Mouse (Mus musculus) lung, postnatal 14 days (tissue): ENCODE measurements at regions not wholly inside any gene's neighbourhood (a gene's known extent, or its start where the extent isn't known, plus 50 kb on each side); places are given as distances from the start of the nearest gene placed in this dataset.

ENCODE experiments used
- DNase-seq: peaks from one replicate; pipeline ENCODE4 v3.0.0; 2021

GRCm38 (mm10) chr10:37266909-37267308 is 128.2 kb upstream of the Marcks start:
- DNase-seq: no peak

GRCm38 (mm10) chr10:37260791-37261488 is 122.2 kb upstream of the Marcks start:
- DNase-seq: peak; percentile 25

- no peak for DNase-seq
These were observed 120.5 kb upstream of the Marcks start for GRCm38 (mm10) chr10:37259186-37259585.

DNA sequence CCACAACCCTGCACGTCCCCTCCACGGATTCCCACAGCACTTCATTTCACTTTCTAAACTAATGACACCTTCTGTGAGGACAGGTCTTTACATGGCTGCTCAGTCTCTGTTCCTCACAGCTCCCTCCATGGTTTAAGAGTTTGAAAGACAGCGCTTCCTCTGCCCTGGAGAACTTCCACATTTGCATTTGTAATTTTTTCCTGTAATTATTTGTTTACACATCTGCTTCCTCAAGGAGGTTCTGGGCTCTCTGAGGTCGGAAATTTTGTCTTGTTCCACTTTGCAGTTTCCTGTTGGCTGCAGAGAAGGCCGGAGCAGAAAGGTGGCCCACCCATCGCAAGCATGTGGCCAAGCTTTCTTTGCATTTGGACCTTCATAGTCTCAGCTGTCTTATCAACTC is 118.8 kb upstream of the Marcks start:
- DNase-seq: no peak

DNA sequence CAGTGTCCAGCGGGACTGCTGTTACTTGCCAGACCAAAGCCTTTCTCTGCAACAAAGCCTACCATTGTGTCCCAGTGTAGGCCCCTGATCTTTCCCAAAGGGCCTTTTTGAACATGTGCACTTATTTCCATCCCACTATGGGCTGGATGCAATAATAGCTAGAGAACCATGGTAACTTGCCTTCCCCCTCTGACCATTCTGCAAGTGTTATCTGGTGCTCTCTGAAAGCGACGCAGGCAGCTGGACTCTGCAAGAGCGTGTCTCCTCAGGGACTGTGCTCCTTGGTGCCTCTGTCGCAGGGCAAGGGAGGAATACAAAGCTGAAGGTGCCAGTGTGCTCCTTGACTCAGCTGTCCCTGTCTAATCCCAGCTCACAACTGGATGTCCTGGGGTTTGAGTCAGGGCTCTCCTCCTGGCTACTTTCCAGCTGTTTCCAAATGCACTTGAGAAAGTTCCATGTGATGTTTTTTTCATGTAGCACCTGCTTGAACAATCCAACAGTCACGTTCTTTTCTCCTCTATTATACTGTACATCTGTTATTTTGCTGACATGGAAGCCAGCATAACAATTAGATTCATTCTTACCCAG is 112.3 kb upstream of the Marcks start:
- DNase-seq: no peak

DNA sequence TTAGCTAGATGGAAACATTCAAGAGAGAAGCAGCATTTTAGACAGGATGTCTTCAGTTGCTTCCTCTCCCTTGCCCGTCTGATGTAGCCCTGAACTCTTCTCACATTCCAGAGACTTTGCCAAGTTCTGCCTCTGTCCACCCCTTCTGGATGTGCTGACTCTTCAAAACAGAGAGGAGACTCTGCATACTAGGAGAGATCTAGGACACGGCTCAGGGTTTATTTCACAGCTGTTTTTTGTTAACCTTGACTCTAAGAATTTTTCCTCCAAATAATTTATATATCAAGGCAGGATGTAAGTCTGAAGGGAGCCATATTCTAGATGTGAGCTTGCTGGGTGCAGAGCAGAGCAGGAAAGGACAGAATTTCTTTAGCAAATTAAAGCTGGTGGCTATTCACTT is 111.4 kb upstream of the Marcks start:
- DNase-seq: no peak

GRCm38 (mm10) chr10:37249511-37249910 is 110.8 kb upstream of the Marcks start:
- no peak for DNase-seq

DNA sequence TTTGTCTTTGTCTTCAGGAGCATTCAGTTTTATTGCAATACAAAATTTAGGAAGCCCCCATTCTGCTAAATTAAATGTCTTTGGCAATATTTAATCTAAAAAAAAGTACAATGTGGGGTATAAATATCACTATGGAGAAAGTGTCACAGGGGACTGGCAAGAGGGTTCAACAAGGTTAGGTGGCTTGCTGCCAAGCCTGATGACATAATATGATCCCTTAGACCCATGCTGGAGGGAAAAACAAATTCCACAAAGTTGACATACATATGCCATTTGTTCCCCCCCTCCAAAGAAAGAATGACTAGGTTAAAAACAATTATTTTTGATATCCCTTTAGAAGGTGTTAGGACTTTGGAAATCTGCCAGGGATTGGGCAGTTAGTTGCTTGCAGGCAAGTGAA is 108.4 kb upstream of the Marcks start:
- no peak for DNase-seq

GRCm38 (mm10) chr10:37243136-37243535 is 104.4 kb upstream of the Marcks start:
- no peak for DNase-seq

DNA sequence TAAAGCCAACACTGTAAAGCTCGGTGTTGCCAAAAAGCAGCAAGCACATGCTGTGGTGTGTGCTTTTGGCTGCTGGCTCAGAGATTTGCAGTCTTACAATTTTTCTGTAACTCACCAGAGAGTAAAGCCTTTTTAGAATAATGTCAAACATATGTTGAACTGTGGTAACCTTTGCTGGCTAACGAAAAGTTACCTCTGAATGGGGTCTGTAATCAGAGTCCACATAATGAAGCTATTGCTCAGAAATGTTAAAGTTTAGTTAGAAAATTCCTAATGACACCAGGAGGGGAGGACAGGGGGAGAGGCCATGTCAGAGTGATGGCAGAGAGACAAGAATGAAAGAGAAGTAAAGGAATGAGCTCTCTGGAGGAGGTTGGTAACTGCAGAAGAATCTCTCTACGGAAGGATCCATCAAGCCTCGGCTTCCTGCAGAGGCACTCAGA is 103.1 kb upstream of the Marcks start:
- DNase-seq: no peak

- no peak for DNase-seq
These were observed 101.9 kb upstream of the Marcks start for GRCm38 (mm10) chr10:37240634-37241033.

- no peak for DNase-seq
These were observed 101.5 kb upstream of the Marcks start for GRCm38 (mm10) chr10:37240201-37240600.

DNA sequence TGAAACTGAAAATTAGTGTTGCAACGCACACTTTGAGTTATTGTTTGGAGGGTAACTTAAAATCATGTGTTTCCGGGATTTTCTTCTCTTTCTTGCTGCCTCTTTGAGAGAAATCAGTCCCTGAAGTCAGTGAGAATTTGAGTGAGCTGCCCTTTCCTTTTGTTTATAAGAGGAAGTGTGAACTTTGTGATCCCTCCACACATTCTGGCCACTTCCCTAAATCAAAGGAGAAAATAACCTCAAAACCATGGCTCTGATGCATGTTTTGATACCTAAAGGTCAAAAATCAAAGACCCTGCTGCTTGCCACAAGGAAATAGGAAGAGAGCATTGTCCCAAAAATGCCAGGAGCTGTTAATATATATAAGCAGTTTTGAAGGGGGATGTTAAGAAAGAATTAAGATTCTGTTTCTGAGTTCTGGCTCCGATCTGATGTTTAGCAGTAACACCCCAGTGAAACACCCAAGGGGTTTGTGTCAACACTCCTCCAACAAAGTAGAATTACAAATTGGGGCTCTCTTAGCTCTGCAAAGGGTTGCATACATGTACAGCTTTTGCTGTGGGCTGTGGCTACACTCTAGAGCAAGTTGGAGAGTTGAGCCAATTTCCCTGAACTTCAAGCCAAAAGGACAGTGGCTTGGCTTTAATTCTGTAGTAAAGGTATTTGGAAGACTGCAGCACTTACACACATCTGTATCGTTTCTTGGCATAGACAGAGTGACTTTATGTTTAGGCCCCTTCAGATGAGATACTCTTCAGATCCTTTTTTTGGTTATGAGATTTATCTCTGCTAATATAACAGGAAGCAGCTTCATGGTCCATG is 97.5 kb upstream of the Marcks start:
- DNase-seq: no peak

- DNase-seq: peak; percentile 50
These were observed 93.3 kb upstream of the Marcks start for GRCm38 (mm10) chr10:37231936-37232556.

DNA sequence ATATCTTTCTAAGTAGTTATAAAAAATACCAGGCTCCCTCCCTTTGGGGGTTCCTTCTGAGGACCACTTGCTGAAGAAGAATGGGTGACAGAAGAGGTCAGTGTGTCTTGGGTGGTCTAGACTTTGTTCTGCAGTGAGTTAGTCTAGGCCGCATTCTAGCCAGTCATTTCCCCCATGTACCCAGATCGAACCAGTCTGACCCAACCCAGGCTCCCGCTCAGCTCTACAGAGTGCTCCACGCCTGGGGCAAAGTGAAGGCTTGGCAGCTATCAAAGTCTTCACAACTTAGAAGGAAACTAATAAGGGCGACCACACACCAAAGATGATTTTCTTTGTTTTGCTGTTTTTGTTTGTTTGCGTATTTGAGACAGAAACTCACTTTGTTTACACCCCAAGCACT is 92.4 kb upstream of the Marcks start:
- no peak for DNase-seq

GRCm38 (mm10) chr10:37227889-37228288 is 89.2 kb upstream of the Marcks start:
- DNase-seq: no peak

GRCm38 (mm10) chr10:37221730-37222129 is 83.0 kb upstream of the Marcks start:
- no peak for DNase-seq

GRCm38 (mm10) chr10:37220434-37220833 is 81.7 kb upstream of the Marcks start:
- no peak for DNase-seq

GRCm38 (mm10) chr10:37219936-37220335 is 81.2 kb upstream of the Marcks start:
- DNase-seq: no peak

DNA sequence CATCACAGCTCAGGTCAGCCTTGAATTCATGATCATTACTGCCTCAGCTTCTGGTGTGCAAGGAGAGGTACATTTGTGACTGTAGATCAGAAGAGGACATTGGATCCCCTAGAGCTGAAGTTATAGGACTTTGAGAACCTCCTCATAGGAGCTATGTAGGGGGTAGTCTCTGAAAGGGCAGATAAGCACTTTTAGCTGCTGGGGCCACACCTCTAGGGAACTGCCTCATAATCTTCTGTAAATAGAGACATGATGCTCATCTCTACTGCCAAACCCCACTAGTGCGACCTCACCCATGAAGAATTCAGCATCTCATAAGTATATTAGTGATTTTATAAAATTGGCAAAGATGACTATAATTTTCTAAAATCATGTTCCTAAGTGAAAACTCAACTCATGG is 80.7 kb upstream of the Marcks start:
- DNase-seq: no peak

GRCm38 (mm10) chr10:37214656-37215055 is 75.9 kb upstream of the Marcks start:
- DNase-seq: no peak

- no peak for DNase-seq
These were observed 73.8 kb upstream of the Marcks start for GRCm38 (mm10) chr10:37212350-37213035.

DNA sequence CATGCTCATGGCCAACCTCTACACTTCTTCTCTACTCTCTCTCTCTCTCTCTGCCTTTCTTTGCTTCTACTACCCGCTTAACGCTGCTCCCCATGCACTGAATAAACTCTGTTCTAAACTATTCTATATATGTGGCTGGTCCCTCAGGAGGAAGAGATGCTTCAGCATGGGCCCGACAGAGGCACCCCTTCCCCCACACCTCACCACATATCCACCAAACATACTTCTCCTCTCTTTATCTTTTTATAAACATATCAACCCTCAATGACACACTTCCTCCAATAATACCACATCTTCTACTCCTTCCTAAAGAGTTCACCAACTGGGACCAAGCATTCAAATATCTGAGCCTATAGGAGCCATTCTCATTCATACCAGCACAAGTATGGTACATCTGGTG is 72.6 kb upstream of the Marcks start:
- no peak for DNase-seq
